Mouse (Mus musculus) bone marrow macrophage, adult 2 months (primary cell): ENCODE data around the gene Olfr869.

Experiments
- CTCF ChIP-seq: IDR thresholded peaks from 2 replicates; pipeline ENCODE4 v1.5.1; 2012; ENCODE audit warnings: low read depth, mild to moderate bottlenecking, low read length, moderate library complexity
- POLR2A ChIP-seq: IDR thresholded peaks from 2 replicates; pipeline ENCODE4 v1.6.1; 2012; ENCODE audit warnings: mild to moderate bottlenecking, low read depth, low read length, borderline replicate concordance

- TF ChIP-seq POLR2A (no peak), CTCF (no peak)
Measured at GRCm38 (mm10) chr9:20098326-20098725, 30.5 kb upstream of the Olfr869 start, which contains the start of gene Olfr868.
